Mouse (Mus musculus): Measurements from ENCODE around the gene Tns1.

DNA sequence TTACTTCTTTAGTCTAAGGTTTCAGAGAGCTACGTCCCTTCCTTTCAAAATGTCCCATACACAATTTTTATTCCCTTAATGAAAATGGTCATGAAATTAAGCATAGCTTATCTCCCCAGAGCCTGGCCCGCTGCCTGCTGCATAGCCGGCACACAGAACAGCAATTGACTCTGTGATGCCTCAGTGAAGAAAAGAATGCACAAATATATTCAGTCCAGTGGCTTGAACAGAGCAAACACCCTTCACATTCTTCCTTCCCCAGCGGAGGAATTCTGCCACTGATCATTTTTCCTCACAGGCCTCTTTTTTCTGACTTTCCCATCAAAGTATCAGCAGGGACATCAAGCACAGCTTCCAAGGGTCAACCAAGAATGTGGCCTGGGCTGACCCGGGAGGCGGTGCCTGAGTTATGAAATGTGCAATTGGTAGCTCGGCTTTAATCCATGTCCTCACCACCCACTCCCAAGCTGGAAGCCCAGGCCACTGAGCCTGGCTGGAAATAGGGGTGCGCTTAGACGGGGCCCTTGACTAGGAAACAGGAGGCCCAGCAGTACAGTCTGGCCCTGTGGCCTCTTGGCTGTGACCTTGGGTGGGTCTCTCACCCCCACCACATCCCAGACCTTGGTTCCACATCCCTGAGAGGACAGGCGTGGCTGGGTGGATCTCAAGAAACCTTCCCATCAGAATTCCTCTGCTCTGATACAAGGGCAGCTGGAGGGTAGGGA, 191.7 kb downstream of the Tns1 start:
- TF ChIP-seq CTCF (IDR thresholded peaks at IDR 0.05; ENCODE audit: low read depth) (no peak), EP300 (optimal IDR thresholded peaks at IDR 0.05) (no peak)
